ENCODE assay signal across 12 mouse cellular contexts in genomic region chr2:6505979-6506811, GRCm38 (mm10).
DNase-seq lines count a peak whose midpoint lies in the region; ATAC-seq and TF ChIP-seq lines count a peak whose summit lies in the region.
"Had no signal": no experiment of that assay in that cellular context is flagged by ENCODE, and none has a peak within 500 bp of the region (broad histone marks: within the 10 kb centered on the region; RNA-seq: fewer than 3 reads in every experiment).

No protein-coding gene starts in this region.

- H3K4me2 ChIP-seq in kidney, postnatal 0 days (ENCODE audit: low read length): no peak overlapping the region
- H3K4me2 ChIP-seq in forebrain, postnatal 0 days (ENCODE audit: low read depth): no peak overlapping the region

- H3K27me3 ChIP-seq in kidney, postnatal 0 days (ENCODE audit: insufficient read depth, low read length): no peaks in the 10 kb centered on the region
- no peaks in the 10 kb centered on the region for H3K27me3 ChIP-seq in forebrain, postnatal 0 days (ENCODE audit: insufficient read depth, low read length)
- no peaks in the 10 kb centered on the region for H3K27me3 ChIP-seq in midbrain, embryonic 10.5 days (ENCODE audit: low read depth, poor library complexity, severe bottlenecking)

- no peaks in the 10 kb centered on the region for H3K36me3 ChIP-seq in kidney, postnatal 0 days (ENCODE audit: insufficient read depth, low read length)
- H3K36me3 ChIP-seq in forebrain, postnatal 0 days (ENCODE audit: insufficient read depth): no peaks in the 10 kb centered on the region
- H3K36me3 ChIP-seq in midbrain, embryonic 10.5 days: no peaks in the 10 kb centered on the region

- peak; percentile 88 for ATAC-seq in kidney, postnatal 0 days (replicated peaks; ENCODE audit: low FRiP score, low read depth)
- ATAC-seq in forebrain, postnatal 0 days: peak; percentile 56

- no peak for TF ChIP-seq CTCF in kidney, postnatal 0 days (IDR thresholded peaks at IDR 0.05; ENCODE audit: low read depth)
- no peak for TF ChIP-seq CTCF in forebrain, postnatal 0 days (IDR thresholded peaks at IDR 0.05; ENCODE audit: low read depth)

- peak; percentile 84 for DNase-seq in kidney, postnatal 0 days (ENCODE audit: low spot score)
- DNase-seq in kidney, postnatal 14 days: no peak
- DNase-seq in forebrain, postnatal 0 days: no peak
- DNase-seq in midbrain, embryonic 10.5 days (ENCODE audit: low spot score): no peak
- DNase-seq in retina, postnatal 1 day: peak; percentile 72
- no peak for DNase-seq in cerebellum, postnatal 36 days
- DNase-seq in lung, postnatal 25 days (ENCODE audit: low spot score): no peak
- no peak for DNase-seq in urinary bladder, postnatal 14 days (ENCODE audit: low spot score)
- DNase-seq: heart, adult 2 months; kidney, adult 9 months; left cerebral cortex, postnatal 4 days had no signal

- no peak overlapping the region for H3K4me3 ChIP-seq in kidney, postnatal 0 days (replicated peaks; ENCODE audit: low read depth, low read length)
- H3K4me3 ChIP-seq in forebrain, postnatal 0 days (ENCODE audit: low read depth, low read length): no peak overlapping the region
- H3K4me3 ChIP-seq in midbrain, embryonic 10.5 days: no peak overlapping the region
- H3K4me3 ChIP-seq: heart, adult 2 months had no signal

- no peak overlapping the region for H3K9ac ChIP-seq in kidney, postnatal 0 days (ENCODE audit: low read depth, low read length)
- no peak overlapping the region for H3K9ac ChIP-seq in forebrain, postnatal 0 days

- H3K9me3 ChIP-seq in kidney, postnatal 0 days (replicated peaks; ENCODE audit: low read length): no peaks in the 10 kb centered on the region
- no peaks in the 10 kb centered on the region for H3K9me3 ChIP-seq in forebrain, postnatal 0 days (ENCODE audit: low read length)
- H3K9me3 ChIP-seq in midbrain, embryonic 10.5 days (replicated peaks): peaks cover 3% of the 10 kb centered on the region; the same call in 1 of the 2 replicates

- no peak overlapping the region for H3K27ac ChIP-seq in kidney, postnatal 0 days
- no peak overlapping the region for H3K27ac ChIP-seq in forebrain, postnatal 0 days (ENCODE audit: low read depth, low read length)
- H3K27ac ChIP-seq in midbrain, embryonic 10.5 days (replicated peaks): 0 out of 2 replicates have a peak overlapping the region, but pooled peaks have one; percentile 38
- H3K27ac ChIP-seq: heart, adult 2 months; macrophage had no signal

- 32% methylated on average over 13 of the region's 13 CpGs for WGBS in kidney, postnatal 0 days
- 49% methylated on average over 13 of the region's 13 CpGs for WGBS in forebrain, postnatal 0 days
- 65% methylated on average over 13 of the region's 13 CpGs for WGBS in midbrain, embryonic 10.5 days

- H3K4me1 ChIP-seq in kidney, postnatal 0 days (replicated peaks; ENCODE audit: insufficient read depth, low read length): no peaks in the 10 kb centered on the region
- no peaks in the 10 kb centered on the region for H3K4me1 ChIP-seq in forebrain, postnatal 0 days (ENCODE audit: insufficient read depth)
- H3K4me1 ChIP-seq in midbrain, embryonic 10.5 days: peaks cover 6% of the 10 kb centered on the region; the same call in 1 of the 2 replicates

Comparison
In these comparisons a context has a peak if more than half of its experiments do, and no peak if none do; other contexts are left out.
1. DNase-seq: peak in kidney, postnatal 0 days (single experiment) and retina, postnatal 1 day (single experiment); none in kidney, postnatal 14 days (single experiment), forebrain, postnatal 0 days (single experiment), midbrain, embryonic 10.5 days (single experiment), cerebellum, postnatal 36 days (0 of 2), lung, postnatal 25 days (single experiment) and urinary bladder, postnatal 14 days (single experiment).